Mouse (Mus musculus) regulatory T cell (primary cell): ENCODE measurements around the gene Padi2.

Source experiments
- in situ Hi-C: fragments of 300-600 bp; cut with MboI, MseI; formaldehyde crosslinking; loops from one replicate; pipeline ENCODE4 v1.15.1; 2025; ENCODE audit warnings: high pct_unique_total_duplicates

The Padi2 gene

DNA sequence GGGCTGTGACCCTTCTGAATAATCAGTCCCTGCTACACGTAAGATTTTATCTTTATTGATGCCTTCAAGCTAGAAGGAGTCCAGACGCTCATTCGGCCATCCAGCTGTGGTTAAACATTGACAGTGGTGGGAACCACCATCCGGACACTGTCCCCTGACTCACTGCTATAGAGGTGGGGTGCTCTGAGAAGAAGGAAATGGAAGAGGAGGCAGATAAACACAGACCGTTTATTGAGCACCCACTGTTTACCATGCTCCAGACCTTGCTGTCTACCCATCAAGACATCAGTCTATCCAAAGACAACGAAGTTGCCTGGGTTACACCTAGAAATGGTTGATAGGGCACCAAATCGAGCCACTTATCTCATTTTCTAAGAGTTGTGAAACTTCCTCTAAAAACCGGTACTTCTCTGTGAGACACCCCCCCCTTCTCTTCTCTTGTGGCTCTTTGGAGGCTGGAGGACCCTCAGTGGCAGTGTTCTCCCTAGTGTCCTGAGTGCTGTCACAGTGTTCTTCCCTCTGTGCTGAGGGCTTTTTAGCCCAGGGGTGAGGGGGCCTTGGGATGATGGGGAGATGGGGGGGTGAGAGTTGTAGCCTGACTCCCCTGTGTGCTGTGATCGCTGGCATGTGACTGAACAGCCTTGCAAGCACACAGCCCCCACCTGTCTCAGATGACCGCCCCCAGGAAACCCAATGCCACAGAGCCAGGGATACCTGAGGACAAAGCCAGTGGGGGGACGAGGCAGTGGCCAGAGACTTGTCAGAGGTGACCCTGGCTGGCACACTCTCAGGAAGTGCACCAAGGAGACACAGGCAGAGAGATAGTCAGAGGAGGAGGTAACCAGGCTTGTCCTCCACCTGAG is 14.1 kb downstream of the Padi2 start:
- in situ Hi-C loops: no loop called here

DNA sequence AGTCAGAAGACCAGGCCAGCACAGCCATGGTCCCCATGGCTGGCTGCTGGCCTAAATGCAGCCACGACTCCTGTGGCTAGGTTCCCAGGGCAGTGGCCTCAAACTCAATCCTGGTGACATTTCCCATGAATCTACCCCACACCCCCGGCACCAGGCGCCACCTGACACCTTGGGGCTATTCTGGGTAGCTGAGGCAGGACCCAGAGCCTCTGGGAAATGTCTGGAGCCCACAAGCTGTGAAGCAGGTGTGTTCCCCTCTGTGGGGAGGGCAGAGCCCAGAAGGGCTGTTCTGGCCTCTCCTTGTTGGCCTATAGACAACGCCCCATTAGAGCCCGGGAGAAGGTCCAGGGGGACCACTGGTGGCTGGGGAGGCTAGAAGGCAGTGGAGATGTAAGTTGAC is 16.4 kb downstream of the Padi2 start:
- in situ Hi-C loops: no loop called here

DNA sequence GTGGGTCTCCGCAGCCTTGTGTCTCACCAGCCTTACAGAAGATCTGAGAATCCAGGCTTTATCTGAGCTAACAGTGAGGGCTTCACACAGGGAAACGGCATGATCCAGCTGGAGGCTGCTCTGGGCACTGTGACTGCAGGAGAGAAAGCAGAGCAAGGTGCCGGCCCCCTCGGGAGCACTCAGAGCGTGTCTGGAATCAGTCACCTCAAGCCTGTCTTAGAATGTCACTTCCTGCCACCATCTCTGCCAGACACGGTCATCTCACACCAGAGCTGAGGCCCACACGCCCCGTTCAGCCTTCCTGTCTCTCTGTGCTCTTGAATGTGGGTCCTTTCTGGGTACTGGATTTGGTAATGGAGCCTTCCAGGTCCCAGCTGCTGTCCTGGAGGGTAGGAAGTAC is 19.5 kb downstream of the Padi2 start:
- in situ Hi-C loops: no loop called here

DNA sequence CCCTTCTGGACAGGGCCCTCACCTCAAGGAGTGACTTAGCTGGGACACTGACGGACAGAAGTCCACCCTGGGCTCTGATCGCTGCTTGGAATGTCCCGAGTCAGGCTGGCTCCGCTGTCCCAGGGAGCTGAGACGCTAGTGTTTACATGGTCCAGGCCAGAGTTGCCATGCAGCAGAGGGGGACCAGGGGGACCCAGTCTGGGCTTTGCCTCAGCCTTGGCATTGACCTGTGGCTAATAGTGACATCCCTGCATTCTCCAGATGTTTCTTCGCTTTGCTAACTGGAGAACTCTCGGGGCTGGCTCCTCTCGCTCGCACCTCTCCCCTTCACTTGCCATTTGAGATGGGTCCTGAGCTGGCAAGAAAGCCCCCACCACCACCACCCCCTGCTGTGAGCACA is 22.2 kb downstream of the Padi2 start:
- in situ Hi-C loops: no loop called here

DNA sequence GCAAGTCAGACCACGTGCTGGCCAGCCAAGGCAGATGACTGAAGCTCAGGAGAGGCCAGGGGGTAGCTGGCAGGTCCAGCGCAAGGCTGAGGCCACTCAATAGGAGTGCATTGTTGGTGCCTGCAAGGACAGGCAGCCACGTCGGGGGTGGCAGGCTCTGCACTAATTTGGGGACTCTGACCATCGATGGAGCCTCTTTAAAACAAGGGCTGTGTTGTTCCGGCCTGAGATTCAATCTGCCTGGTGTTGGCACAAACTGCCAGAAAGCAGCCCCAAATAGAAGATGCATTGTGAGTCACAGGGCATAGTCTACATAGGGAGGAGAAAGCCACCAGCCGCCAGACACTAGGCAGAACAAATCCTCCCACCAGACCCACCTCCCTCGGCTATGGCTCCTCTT is 23.6 kb downstream of the Padi2 start:
- in situ Hi-C loops: no loop called here

DNA sequence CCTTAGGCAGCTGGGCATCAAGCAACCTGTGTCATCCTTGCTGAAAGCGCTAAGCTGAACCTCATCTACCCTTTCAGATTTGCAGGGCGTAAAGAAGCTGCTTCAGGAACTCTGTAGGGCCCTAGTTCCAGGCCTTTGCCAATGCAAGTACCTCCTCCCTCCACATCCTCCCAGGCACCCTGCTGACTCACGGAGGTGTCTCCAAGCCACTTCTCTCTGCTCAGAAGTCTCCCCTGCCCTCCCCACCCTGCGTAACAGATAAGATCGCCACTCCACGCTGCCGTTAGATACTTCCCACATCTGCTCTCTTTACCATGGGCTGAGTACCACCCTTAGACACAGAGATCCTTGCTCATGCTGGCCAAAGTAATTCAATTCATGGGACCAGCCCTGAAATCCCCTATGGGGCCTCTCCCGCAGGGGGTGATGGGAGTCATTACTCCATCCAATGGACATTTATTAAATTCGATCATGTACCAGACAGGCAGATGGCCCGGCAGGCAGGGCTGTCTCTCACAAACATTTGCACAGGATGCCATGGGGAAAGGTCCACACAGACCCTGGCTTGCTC is 24.8 kb downstream of the Padi2 start:
- in situ Hi-C loops: no loop called here

DNA sequence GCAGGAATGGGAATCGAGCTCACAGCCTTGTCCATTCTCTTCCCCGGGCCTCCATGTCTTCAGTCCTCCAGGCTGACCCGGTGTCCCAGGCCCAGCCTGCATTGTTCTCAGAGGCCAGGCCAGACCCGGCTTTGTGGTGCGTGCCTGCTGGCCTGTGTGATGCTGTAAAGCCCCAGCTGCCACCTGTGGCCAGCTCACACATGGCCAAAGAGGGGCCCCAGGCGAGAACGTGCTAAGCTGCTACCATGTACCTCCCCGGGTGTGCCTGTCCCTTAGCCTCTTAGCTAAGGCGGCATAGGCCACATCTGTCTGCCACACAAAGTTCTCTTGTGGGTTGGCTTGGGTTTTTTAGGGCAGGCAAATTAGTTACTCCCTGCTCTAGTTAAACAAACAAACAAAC is 29.5 kb downstream of the Padi2 start:
- in situ Hi-C loops: no loop called here

DNA sequence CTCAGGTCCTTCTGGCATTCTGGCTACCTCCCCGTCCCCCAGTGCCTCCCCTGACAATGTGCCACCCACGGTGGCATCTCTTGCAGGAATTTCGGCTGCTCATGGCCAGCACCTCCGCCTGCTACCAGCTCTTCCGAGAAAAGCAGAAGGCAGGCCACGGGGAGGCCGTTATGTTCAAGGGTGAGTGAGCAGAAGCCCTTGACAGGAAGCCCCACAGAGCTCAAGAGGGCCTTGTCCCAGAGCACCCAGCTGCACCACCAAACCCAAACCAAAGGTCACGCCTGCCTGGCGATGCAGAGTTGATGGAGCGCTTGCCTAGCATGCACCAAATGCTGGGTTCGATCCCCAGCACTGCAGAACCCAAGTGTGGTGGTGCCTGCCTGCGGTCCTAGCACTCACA is 38.2 kb downstream of the Padi2 start:
- in situ Hi-C loops: no loop called here

DNA sequence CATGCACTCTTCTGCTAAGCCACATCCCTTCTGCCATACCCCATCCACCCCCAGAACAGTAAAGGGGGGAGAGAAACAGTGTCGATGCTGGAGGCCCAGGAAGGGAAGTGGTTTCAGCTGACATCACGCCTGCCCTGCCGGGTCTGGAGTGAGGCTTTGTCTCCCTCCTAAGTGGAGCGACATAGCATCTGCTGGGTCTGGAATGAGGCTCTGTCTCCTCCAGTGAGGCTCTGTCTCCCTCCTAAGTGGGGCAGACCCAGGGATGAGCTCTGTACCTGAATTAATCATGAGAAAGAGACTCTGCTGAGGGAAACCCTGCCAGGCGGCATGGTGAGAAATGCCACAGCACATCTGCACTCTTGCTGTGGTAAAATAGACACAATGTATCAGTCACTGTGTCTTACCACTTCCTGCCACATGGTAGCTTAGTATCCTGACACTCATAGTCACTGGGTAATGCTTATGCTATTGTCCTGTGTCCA is 38.9 kb downstream of the Padi2 start:
- in situ Hi-C loops: no loop called here

DNA sequence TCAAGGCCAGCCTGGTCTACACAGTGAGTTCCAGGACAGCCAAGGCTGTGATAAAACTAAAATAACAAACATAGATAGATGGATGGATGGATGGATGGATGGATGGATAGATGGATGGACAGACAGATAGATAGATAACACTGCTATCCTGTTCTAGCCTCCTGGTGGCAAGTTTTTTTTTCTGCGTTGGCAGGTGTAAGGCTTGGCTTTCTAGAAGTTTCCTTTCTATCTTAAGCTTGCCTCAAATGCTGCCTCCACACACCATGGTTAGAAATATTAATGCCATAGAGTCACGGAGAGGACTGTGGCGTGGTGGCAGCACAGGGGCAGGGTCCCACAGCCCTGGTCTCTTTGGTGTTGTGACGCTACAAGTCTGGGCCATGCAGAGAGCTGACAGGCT is 39.4 kb downstream of the Padi2 start:
- in situ Hi-C loops: no loop called here

DNA sequence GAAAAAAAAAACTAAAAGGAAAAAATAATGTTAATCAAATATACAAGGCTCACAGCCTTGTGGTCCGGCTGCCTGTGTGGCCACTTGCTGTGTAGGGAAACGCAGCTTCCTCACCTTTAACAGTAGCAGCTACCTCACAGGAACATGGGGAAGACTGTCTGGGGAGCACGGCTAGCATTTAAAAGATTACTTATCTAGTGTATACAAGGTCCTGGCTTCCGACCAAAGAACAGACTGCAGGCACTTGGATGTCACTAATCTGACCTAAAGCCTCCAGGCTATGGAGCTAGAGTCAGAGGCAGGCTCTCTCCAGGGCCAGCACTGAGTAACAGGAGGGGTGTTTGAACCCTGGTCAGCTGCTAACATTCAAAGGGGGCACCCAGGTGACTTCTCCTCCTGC is 39.9 kb downstream of the Padi2 start:
- in situ Hi-C loops: no loop called here

DNA sequence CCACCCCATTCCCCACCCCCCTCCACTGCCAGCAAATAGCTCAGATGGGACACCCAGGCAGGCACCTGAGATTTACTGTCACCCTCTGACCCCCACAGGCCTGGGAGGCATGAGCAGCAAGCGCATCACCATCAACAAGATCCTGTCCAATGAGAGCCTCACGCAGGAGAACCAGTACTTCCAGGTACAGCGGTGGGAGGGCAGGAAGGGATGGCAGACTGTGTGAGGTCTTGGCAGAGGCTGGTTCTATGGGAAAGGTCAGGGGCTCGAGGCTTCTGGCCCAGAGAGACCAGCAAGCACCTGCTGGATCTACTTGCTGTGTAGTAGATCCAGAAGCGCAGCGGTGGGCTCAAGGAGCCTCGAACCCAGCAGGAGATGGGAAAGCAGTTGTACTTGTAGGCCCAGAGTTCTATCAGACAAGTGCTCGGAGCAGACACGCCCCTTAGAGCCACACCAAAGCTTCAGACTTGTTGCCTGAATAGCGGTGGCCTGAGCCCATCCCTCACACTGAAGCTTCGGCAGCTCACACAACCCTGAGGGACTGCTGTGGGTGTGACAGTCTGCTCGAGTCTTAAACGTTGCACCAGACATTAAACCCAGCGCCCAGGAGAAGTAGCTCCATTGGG is 40.5 kb downstream of the Padi2 start:
- in situ Hi-C loops: no loop called here

DNA sequence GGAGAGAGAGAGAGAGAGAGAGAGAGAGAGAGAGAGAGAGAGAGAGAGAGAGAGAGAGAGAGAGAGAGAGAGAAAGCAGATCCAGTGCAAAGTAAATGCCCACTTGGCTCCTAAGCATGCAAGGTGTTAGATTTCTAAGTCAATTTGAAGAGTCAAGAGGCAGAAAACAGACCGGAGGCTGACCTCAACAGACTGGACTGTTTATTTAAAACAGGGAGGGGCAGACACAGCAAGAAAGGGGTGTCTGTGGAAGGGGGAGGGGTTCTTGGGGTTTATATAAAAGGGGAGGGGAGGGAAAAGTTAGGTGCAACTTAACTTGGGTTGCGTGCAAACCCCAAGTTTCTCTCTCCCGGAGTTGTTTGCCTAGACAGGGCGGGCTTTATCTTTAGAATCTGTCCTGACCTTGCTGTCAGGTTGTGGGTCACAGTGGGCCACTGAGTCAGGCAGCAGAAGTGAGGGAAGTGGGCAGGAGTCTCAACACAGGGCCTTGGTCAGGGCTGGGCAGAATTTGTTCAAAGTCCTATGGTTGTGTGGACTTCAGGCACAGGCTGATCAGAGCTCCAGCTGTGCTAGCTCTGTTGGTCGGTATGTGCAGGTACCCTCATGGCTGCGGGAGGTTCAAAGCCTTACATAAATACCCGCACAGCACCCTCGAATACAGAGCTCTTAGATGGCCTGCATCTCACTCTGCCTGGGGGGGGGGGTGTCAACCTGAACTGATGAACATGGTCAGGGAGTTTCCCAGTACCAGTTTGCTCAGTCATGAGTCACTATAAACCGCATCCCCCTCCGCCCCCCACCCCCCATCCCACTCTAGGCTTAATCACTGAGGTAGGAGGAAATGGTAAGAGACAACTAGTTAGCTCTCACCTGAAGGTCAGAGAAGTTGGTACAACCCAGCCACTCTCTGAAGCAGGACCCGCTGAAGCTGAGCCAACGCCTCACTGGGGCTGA is 41.6 kb downstream of the Padi2 start:
- in situ Hi-C loops: no loop called here

DNA sequence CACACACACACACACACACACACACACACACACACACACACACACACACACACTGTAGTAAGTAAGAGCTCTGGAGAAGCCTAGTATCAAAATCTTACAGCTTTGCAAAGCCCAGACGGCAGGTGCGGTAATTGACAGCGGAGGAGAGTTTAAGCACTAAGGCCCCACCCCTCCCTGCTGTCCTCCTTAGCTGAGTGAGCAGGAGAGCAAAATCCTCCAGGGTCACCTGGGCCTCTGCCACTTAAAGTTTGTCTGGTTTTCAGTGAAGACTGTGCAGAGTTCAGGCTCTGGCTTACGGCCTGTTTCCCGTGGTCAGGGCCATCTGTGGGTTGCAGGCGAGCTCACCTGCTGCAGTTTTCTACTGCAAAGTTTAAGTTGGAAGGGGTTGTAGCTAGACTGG is 42.3 kb downstream of the Padi2 start:
- in situ Hi-C loops: no loop called here

DNA sequence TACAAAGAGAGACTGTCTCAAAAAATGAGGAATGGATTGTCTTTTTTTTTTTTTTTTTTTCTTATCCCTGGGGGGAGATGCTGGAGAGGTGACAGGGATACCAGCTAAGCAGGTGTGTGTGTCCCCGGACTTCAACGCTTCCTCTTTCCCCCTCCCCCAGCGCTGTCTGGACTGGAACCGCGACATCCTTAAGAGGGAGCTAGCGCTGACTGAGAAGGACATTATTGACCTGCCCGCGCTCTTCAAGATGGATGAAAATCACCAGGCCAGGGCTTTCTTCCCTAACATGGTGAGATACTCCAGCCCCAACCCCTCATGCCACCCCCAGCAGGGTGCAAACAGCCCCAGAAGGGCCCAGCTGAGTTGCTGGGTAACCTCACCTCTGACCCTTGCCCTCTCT is 42.9 kb downstream of the Padi2 start:
- in situ Hi-C loops: no loop called here

DNA sequence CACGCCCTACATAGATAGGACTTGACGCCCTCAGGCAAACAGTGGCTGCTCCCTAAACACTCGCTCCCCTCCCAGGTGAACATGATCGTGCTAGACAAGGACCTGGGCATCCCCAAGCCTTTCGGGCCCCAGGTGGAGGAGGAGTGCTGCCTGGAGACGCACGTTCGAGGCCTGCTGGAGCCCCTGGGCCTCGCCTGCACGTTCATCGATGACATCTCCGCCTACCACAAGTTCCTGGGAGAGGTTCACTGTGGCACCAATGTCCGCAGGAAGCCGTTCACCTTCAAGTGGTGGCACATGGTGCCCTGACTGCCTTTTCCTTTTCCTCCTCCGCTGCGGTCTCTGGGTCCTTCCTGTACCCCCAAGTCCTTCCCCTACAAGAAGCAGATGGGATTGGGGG is 43.5 kb downstream of the Padi2 start:
- in situ Hi-C loops: loop anchor here (10.0 to 25.0 kb wide), 2 partner anchors 45 to 1362 kb away; partner anchors contain the start of gene Padi2

DNA sequence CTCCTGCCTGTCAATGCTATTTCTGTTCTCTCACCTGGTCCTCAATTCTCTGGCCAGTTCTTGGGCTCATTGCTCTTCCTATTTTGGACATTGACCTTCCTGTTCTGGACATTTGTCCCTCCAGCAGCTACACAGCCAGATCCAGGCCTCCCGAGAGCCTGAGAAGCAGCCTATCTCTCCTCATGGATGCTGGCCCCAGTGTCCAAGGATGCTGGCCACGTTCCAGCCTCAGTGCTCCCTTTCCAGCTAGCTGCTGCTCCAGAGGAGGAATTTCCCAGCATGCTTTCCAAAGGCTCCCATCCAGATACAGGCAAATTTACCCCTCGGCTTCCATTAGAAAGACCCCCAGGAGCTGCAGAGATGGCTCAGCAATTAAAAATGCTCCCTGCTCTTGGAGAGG is 44.4 kb downstream of the Padi2 start:
- in situ Hi-C loops: loop anchor here (10.0 to 25.0 kb wide), 2 partner anchors 46 to 1363 kb away; partner anchors contain the start of gene Padi2

DNA sequence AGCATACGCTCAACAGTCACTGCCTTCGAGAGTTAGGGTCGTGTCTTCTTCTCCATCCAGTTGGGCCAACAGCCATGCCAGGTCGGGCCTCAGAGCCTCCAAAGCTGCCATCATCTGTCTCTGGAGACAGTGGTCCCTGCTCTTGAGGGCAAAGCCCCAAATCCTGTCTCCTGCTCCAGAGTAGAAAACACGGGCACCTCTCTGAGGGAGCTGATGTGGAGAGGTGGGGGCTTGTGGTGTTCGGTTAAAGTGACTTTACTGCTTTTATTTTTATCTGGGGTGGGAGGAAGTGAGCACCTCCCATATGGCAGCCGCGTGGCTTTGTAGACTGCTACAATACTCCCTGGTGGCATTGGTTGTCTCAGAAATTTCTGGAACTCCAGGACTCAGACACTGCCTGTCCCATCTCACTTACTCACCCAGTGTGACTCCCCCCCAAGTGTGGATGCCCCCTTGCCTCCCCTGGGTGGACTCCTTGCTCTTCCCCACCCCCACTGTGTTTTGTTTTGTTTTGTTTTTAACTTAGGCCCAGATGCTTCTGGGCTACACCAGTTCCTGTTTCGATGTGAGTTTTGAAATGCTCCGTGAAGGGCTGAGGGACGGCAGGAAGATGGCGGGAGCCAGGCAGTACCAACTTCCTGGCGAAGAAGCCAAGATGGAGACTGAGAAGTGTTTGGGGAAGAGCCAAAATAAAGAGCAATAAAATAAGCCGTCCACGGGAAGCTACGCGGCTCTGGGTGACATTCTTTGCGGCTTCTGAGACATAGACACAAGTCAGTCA is 45.9 kb downstream of the Padi2 start:
- in situ Hi-C loops: loop anchor here (10.0 to 25.0 kb wide), 2 partner anchors 47 to 1365 kb away; partner anchors contain the start of gene Padi2

DNA sequence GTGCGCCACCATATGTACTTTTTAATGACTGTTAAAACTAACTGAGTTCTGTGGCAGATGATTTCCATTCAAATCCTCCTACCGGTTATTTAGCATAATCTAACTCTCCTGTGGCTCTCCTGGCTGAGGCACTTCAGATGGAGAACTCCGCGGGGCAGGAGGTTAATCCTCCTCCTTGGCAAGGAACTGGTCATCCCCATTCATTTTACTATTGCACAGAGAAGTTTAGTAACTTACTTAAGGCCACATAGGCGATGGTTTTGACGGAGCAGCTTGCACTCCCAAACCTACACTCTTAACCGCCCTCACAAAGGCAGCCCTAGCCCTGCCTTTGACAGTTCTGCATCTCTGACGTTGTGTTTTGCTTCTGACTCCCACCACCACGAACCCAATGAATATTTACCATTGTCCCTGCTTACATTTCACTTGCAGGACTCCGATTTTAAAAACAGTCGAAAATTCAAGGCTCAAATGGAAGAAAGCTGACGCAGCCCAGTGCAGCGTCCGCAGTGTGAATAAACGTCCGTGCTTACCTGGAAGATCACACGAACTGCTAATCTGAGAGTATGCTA is 51.1 kb downstream of the Padi2 start:
- in situ Hi-C loops: loop anchor here (5.0 to 25.0 kb wide), 3 partner anchors 52 to 1370 kb away; partner anchors contain the start of gene Padi2

DNA sequence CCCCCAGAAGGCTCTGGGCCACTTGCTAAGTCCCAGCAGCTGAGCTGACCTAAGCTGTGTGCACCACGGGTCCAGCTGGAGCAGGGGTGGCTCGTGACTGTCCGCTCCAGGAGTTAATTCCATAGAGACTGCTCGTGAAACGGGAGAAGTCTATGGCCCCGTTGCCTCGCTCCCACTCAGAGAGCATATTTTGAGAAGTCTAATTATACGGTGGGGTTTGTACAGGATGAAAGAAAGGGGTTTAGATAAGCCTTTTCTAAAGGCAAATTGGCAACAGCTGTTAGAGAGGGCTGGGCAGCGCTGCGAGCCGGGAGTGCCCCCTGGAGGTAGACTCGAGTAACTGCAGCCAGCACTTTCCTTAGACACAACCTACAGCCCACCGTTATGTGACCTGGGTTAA is 51.6 kb downstream of the Padi2 start:
- in situ Hi-C loops: loop anchor here (5.0 to 25.0 kb wide), 3 partner anchors 53 to 1370 kb away; partner anchors contain the start of gene Padi2
